Mouse (Mus musculus): Measurements from ENCODE around the gene Prpf19.

Gene Prpf19

GRCm38 (mm10) chr19:10938771-10939170 lies 43.7 kb downstream of the Prpf19 start:
- DNase-seq (ENCODE audit: low spot score), result no peak

GRCm38 (mm10) chr19:10940097-10940800 lies 45.2 kb downstream of the Prpf19 start:
- peak; percentile 78 for DNase-seq (ENCODE audit: low spot score)

- no peak for DNase-seq (ENCODE audit: low spot score)
These were observed 45.9 kb downstream of the Prpf19 start for GRCm38 (mm10) chr19:10940801-10941457.

- no peak for DNase-seq (ENCODE audit: low spot score)
These were observed 48.9 kb downstream of the Prpf19 start for GRCm38 (mm10) chr19:10943955-10944354.

GRCm38 (mm10) chr19:10946506-10946905 lies 51.5 kb downstream of the Prpf19 start:
- DNase-seq (ENCODE audit: low spot score), result no peak

DNA sequence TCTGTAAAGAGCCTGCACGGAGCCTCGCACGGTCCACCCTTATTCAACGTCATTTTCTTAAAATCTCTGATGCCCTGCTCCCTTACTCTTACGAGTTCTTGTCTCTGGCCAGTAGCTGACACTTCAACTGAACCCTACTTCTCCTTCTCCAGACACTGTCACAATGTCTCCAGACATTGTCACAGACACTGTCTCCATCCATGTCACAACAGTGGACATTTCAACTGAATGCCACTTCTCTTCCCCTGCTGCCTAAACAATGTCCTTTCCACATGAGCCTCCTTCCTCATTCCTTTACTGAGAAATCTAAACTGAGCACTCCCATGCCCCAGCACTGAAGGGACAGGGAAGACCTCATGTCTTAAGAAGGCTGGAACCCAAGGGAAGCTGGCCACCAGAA lies 52.2 kb downstream of the Prpf19 start:
- DNase-seq (ENCODE audit: low spot score), result no peak

DNA sequence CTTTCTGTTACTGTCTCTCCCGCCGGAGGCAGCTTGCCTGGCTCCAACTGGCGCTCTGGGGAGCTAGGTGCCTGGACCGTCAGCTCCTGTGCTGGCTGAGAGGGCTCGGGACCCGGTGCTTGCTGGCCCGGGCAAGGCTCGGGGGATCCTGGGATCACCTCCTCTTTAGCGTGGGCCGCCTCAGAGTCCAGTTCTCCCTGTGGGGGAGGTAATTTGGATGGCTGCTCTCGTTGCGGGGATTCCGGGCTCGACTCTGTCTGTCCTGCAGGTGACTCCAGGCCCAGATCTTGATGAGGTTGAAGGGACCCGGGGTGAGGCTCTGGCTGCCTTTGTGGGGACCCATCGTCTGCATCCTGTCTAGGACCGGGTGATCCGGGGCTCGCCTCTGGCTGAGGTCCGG lies 53.4 kb downstream of the Prpf19 start:
- DNase-seq (ENCODE audit: low spot score), result no peak

DNA sequence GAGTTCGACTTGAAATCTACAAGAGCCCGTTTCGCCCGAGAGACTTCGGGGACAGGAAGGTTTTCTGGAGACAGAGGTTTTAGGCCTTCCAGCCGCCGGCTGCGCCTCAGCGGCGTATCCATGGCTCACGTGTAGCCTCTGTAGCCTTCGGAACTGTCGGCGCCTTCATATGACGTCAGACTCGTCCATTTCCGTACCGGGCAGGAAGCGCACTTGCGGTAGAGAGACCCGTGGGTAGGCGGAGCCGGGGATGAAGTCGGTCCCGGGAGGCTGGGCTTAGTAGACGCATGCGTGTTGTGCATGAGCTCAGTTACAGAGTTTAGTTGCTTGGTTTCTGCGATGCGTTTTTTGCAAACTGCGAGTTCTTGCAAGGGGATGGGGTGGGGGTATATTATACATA lies 54.1 kb downstream of the Prpf19 start, which contains the start of gene Ccdc86:
TSS of gene Ccdc86 (minus strand) at position 155 of the 400 bp plus-strand sequence.
- peak; percentile 97 for DNase-seq (ENCODE audit: low spot score)

DNA sequence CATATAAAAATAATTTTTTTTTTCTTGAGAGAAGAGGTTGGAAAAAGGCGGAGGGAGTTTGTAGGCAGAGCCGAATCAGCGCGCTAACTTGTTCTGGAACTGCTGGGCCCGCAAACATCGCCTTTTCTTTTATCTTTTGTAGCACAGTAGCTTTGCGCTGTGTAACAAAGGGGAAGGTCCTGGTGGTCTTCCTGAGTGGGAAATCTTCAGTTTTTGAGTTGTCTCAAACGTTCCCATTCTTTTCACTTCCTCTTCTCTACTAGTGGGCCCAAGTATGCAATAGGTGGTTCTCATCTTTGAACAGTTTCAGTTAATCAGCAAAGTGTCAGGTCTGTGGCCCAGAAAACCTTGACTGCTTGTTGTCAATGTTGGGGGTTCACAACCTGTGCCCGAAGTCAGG lies 54.5 kb downstream of the Prpf19 start:
- DNase-seq (ENCODE audit: low spot score), result no peak

- DNase-seq (ENCODE audit: low spot score), result peak; percentile 21
These were observed 57.2 kb downstream of the Prpf19 start for GRCm38 (mm10) chr19:10952021-10952939.

Data from urinary bladder, postnatal 14 days (tissue).